In genomic region chr9:95521031-95521430, GRCm38 (mm10) we compare ENCODE assay signal across 10 mouse cellular contexts.
"Had no signal": no experiment of that assay in that cellular context is flagged by ENCODE, and none has a peak within 500 bp of the region (broad histone marks: within the 10 kb centered on the region; RNA-seq: fewer than 3 reads in every experiment).

No protein-coding gene starts in this region.

- H3K4me1 ChIP-seq: limb, embryonic 12.5 days; midbrain, embryonic 15.5 days; neural tube, embryonic 12.5 days had no signal

- H3K27ac ChIP-seq: limb, embryonic 12.5 days; liver, embryonic 14.5 days; midbrain, embryonic 15.5 days; neural tube, embryonic 12.5 days had no signal

- H3K9me3 ChIP-seq: limb, embryonic 12.5 days; midbrain, embryonic 15.5 days; neural tube, embryonic 12.5 days had no signal

- DNase-seq: layer of hippocampus, adult 9-11 months; layer of hippocampus, postnatal 36 days; lung, adult 2 months; thymus, adult 2 months; thymus, postnatal 36 days had no signal

- H3K4me3 ChIP-seq: limb, embryonic 12.5 days; midbrain, embryonic 15.5 days; neural tube, embryonic 12.5 days had no signal

- H3K27me3 ChIP-seq: limb, embryonic 12.5 days; midbrain, embryonic 15.5 days; neural tube, embryonic 12.5 days had no signal

- H3K36me3 ChIP-seq: limb, embryonic 12.5 days; midbrain, embryonic 15.5 days; neural tube, embryonic 12.5 days had no signal

- H3K4me2 ChIP-seq: limb, embryonic 12.5 days; midbrain, embryonic 15.5 days; neural tube, embryonic 12.5 days had no signal

- H3K9ac ChIP-seq: limb, embryonic 12.5 days; liver, embryonic 14.5 days; midbrain, embryonic 15.5 days; neural tube, embryonic 12.5 days had no signal

- ATAC-seq: lung, postnatal 0 days; midbrain, embryonic 15.5 days had no signal
